Mouse (Mus musculus) heart, postnatal 0 days (tissue): ENCODE measurements around the gene Ube2t. TPM values are rescaled to one million over a fixed set of nuclear protein-coding genes. Genes with fewer than 3 reads are reported as not detected.

Source experiments
- ATAC-seq: fragments of 200-750 bp; cut with Nextera tagmentation; 2 replicates; pipeline ENCODE4 v1.8.0; 2017; ENCODE audit warnings: low read depth, moderate number of reproducible peaks, moderate library complexity; ENCODE audit not compliant: insufficient read depth
- DNase-seq: peaks from one replicate; pipeline ENCODE4 v3.0.0-alpha.2; 2016; ENCODE audit warnings: low spot score
- H3K27ac ChIP-seq: fragments of 300-500 bp; sonication (generic); 2 replicates; pipeline ENCODE4 v1.5.1; 2014; ENCODE audit warnings: low read depth, mild to moderate bottlenecking
- H3K27me3 ChIP-seq: fragments of 300-500 bp; sonication (generic); 2 replicates; pipeline ENCODE4 v1.6.1; 2014; ENCODE audit warnings: low read length, mixed read lengths; ENCODE audit not compliant: control insufficient read depth, insufficient read depth
- H3K36me3 ChIP-seq: fragments of 300-500 bp; sonication (generic); replicated peaks from 2 replicates; pipeline ENCODE4 v1.6.1; 2014; ENCODE audit warnings: low read length, mixed read lengths; ENCODE audit not compliant: control insufficient read depth, insufficient read depth
- H3K4me1 ChIP-seq: fragments of 300-500 bp; sonication (generic); 2 replicates; pipeline ENCODE4 v1.6.1; 2014; ENCODE audit warnings: antibody characterized with exemption; ENCODE audit not compliant: control insufficient read depth, insufficient read depth
- H3K4me2 ChIP-seq: fragments of 300-500 bp; sonication (generic); 2 replicates; pipeline ENCODE4 v1.6.1; 2014; ENCODE audit warnings: low read depth, mild to moderate bottlenecking, low read length, moderate library complexity
- H3K4me3 ChIP-seq: fragments of 300-500 bp; sonication (generic); 2 replicates; pipeline ENCODE4 v1.5.1; 2014; ENCODE audit warnings: low read depth, low read length
- H3K9ac ChIP-seq: fragments of 300-500 bp; sonication (generic); replicated peaks from 2 replicates; pipeline ENCODE4 v1.6.1; 2014; ENCODE audit warnings: low read depth, low read length, mixed read lengths
- H3K9me3 ChIP-seq: fragments of 300-500 bp; sonication (generic); replicated peaks from 2 replicates; pipeline ENCODE4 v1.6.1; 2016; ENCODE audit warnings: low read length; ENCODE audit not compliant: control insufficient read depth
- CTCF ChIP-seq: IDR thresholded peaks from 2 replicates; pipeline ENCODE4 v1.5.1; 2016; ENCODE audit warnings: antibody characterized with exemption, control low read depth, low read depth
- EP300 ChIP-seq: IDR thresholded peaks from 2 replicates; pipeline ENCODE4 v1.6.1; 2016; ENCODE audit warnings: antibody characterized with exemption, low read depth
- WGBS: fragments of 180-500 bp; shearing (Covaris S2); extraction: QIAGEN DNeasy Blood & Tissue Kit; methylation state at CpG from one replicate; pipeline ENCODE4 v1.1.7; 2014; 5-methylcytosine and 5-hydroxymethylcytosine counted together
- polyA plus RNA-seq: library from polyadenylated mRNA; unstranded; fragments of >200 nt; fragmentation: Nextera tagmentation; extraction: Ambion mirVana; gene quantifications from 2 replicates; pipeline ENCODE4 v1.2.1, GENCODE M21; 2015
- total RNA-seq: library from RNA; depleted of rRNA; stranded (reverse); fragments of >200 nt; gene quantifications from 2 replicates; pipeline ENCODE4 v1.2.3, GENCODE M21; 2014; ENCODE audit warnings: low replicate concordance

Gene Ube2t
- total and polyA plus RNA-seq, 2 experiments from 2014 or later: 22.5 to 30.2 TPM

- Histone ChIP-seq H3K9ac (peak within 1 kb of the TSS; percentile 87), H3K4me3 (peak within 1 kb of the TSS; percentile 89), H3K4me2 (peak within 1 kb of the TSS; percentile 80), H3K27me3 (no peaks in the 10 kb centered on the region), H3K4me1 (peaks cover 9% of the 10 kb centered on the region; the same call in 1 of the 2 replicates), H3K36me3 (no peaks in the 10 kb centered on the region), H3K9me3 (no peaks in the 10 kb centered on the region), H3K27ac (peak within 1 kb of the TSS; percentile 92)
- under 1% methylated on average over 39 of the region's 39 CpGs for WGBS
- ATAC-seq (peak; percentile 99), DNase-seq (peak; percentile 98)
- TF ChIP-seq EP300 (0 out of 2 replicates have a peak, but pooled peaks have one; percentile 61), CTCF (peak; percentile 30; the same call in 1 of the 2 replicates)
Observed at GRCm38 (mm10) chr1:134955637-134956176, 6.7 kb upstream of the Ube2t start, which contains the start of gene Ppp1r12b. TSS of gene Ppp1r12b (minus strand) at chr1:134955942.

DNA sequence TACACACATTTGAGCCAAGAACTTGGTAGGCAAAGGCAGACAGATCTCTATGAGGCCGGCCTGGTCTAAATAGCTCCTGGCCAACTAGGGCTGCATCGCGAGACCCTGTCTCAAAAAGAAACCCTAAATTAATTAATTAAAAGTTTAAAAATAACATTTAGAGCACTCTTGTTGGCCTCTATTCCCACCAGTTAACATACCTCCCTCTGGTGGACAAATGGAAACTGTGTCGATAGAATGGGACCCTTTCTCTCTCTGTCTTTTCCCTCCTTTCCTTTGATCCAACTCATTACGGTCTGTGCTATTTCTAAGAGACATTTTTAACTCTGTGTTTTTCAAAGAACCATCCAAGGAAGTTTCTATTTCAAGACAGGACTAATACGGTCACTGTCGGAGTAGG lies 1.7 kb upstream of the Ube2t start:
- peak; percentile 48 for DNase-seq
- TF ChIP-seq CTCF: peak; percentile 64
- no peak for TF ChIP-seq EP300
- Histone ChIP-seq H3K4me2 (no peak overlapping the region), H3K27me3 (no peaks in the 10 kb centered on the region), H3K9ac (no peak overlapping the region), H3K4me3 (no peak overlapping the region), H3K9me3 (no peaks in the 10 kb centered on the region), H3K27ac (no peak overlapping the region), H3K4me1 (0 out of 2 replicates have a peak, but pooled peaks cover 10% of the 10 kb centered on the region), H3K36me3 (no peaks in the 10 kb centered on the region)
- ATAC-seq: no peak
- whole genome bisulfite sequencing: 37% methylated on average over 7 of the region's 7 CpGs

DNA sequence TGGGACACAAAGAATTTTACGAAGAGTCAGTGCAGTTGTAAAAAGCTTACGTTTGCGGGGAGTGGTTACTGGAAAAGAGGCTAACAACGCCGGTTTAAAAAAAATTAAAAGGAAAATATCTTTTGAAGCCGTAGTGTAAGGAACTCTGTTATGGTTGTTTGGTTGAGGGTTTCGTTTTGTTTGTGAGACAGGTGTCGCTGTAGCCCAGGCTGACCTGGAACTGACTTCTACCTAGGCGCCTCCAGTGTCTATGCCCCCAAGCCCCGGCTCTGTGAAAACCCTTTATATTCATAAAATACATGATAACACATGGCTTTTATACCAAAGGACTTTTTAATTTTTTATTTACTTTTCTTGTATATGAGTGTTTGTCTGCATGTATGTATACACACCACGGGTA lies 456 bp downstream of the Ube2t start:
- Histone ChIP-seq H3K27me3 (no peaks in the 10 kb centered on the region), H3K27ac (peak overlapping the region; percentile 64), H3K9ac (peak overlapping the region; percentile 59), H3K36me3 (no peaks in the 10 kb centered on the region), H3K4me3 (peak overlapping the region; percentile 71), H3K4me2 (peak overlapping the region; percentile 75), H3K9me3 (no peaks in the 10 kb centered on the region), H3K4me1 (0 out of 2 replicates have a peak, but pooled peaks cover 10% of the 10 kb centered on the region)
- peak; percentile 47 for DNase-seq
- TF ChIP-seq EP300: no peak
- TF ChIP-seq CTCF: peak; percentile 25
- peak; percentile 59 for ATAC-seq
- 1% methylated on average over 11 of the region's 11 CpGs for WGBS

DNA sequence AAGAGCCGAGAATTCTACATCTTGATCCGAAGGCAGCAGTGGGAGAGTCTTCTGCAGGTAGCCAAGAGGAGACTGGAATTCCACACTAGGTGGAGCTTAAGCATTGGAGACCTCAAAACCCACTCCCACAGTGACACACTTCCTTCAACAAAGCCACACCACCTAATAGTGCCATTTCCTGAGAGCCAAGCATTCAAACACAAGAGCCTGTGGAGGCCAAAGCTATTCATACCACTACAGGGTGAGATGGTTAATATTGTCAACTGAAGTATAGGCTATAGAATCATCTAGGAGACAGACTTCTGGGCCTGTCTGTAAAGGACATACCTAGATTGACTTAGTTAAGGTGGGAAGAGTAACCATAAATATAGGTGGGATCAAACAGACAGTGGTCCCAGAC lies 3.1 kb downstream of the Ube2t start:
- H3K4me1 ChIP-seq: 0 out of 2 replicates have a peak, but pooled peaks cover 10% of the 10 kb centered on the region
- no peak for TF ChIP-seq EP300
- TF ChIP-seq CTCF: no peak
- no peak overlapping the region for H3K9ac ChIP-seq
- no peaks in the 10 kb centered on the region for H3K27me3 ChIP-seq
- no peak overlapping the region for H3K4me3 ChIP-seq
- H3K4me2 ChIP-seq: no peak overlapping the region
- ATAC-seq (no peak), DNase-seq (no peak)
- WGBS: 94% methylated on average over 2 of the region's 2 CpGs
- H3K9me3 ChIP-seq: no peaks in the 10 kb centered on the region
- H3K27ac ChIP-seq: no peak overlapping the region
- H3K36me3 ChIP-seq: peaks cover 17% of the 10 kb centered on the region

- H3K36me3 ChIP-seq: peaks cover 52% of the 10 kb centered on the region
- no peaks in the 10 kb centered on the region for H3K4me1 ChIP-seq
- no peak overlapping the region for H3K9ac ChIP-seq
- no peak for TF ChIP-seq EP300
- peak; percentile 52 for TF ChIP-seq CTCF
- no peaks in the 10 kb centered on the region for H3K27me3 ChIP-seq
- no peak overlapping the region for H3K4me2 ChIP-seq
- H3K27ac ChIP-seq: no peak overlapping the region
- no peaks in the 10 kb centered on the region for H3K9me3 ChIP-seq
- H3K4me3 ChIP-seq: no peak overlapping the region
- WGBS: 64% methylated on average over 1 of the region's 1 CpGs
- no peak for DNase-seq
- ATAC-seq: no peak
Observed at GRCm38 (mm10) chr1:134972920-134973319, 10.6 kb downstream of the Ube2t start.
